Mouse (Mus musculus) left cerebral cortex, postnatal 4 days (tissue): ENCODE measurements around the gene Reln. TPM values are rescaled to one million over a fixed set of nuclear protein-coding genes. Genes with fewer than 3 reads are reported as not detected.
A peak's percentile ranks its signal among the peaks of the same experiment; 100 is the strongest.

ENCODE experiments used
- DNase-seq: peaks from one replicate; pipeline ENCODE4 v3.0.0-alpha.2; 2022
- intact Hi-C: fragments of 180-260 bp; cut with DNase I; formaldehyde crosslinking; loops from one replicate; pipeline ENCODE4 v1.15.1; 2025
- total RNA-seq, 2 experiments: library from RNA; stranded (reverse); gene quantifications; 2 replicates each; pipeline ENCODE4 v1.2.3; 2021

The Reln gene
- total RNA-seq, 2 experiments from 2014 or later = 170 to 177 TPM

GRCm38 (mm10) chr5:22027240-22027875 lies 317.1 kb downstream of the Reln start:
- intact Hi-C loops = no loop called here
- no peak for DNase-seq

GRCm38 (mm10) chr5:22025746-22026145 lies 318.8 kb downstream of the Reln start:
- intact Hi-C loops = no loop called here
- DNase-seq = peak; percentile 65

GRCm38 (mm10) chr5:22024108-22024507 lies 320.4 kb downstream of the Reln start:
- no peak for DNase-seq
- intact Hi-C loops = no loop called here

GRCm38 (mm10) chr5:22017896-22018295 lies 326.6 kb downstream of the Reln start:
- peak; percentile 31 for DNase-seq
- intact Hi-C loops = no loop called here

GRCm38 (mm10) chr5:22014459-22014858 lies 330.0 kb downstream of the Reln start:
- DNase-seq = no peak
- intact Hi-C loops = no loop called here

- no peak for DNase-seq
- intact Hi-C loops = no loop called here
These were observed 335.4 kb downstream of the Reln start for GRCm38 (mm10) chr5:22009142-22009541.

GRCm38 (mm10) chr5:22007304-22008059 lies 337.0 kb downstream of the Reln start:
- no peak for DNase-seq
- intact Hi-C loops = no loop called here

- intact Hi-C loops = no loop called here
- DNase-seq = no peak
These were observed 340.6 kb downstream of the Reln start for GRCm38 (mm10) chr5:22003858-22004257.

GRCm38 (mm10) chr5:21987711-21988110 lies 356.8 kb downstream of the Reln start:
- peak; percentile 15 for DNase-seq
- intact Hi-C loops = no loop called here

- DNase-seq = peak; percentile 56
- intact Hi-C loops = no loop called here
These were observed 358.2 kb downstream of the Reln start for GRCm38 (mm10) chr5:21986311-21986710.

- intact Hi-C loops = no loop called here
- DNase-seq = no peak
These were observed 361.4 kb downstream of the Reln start for GRCm38 (mm10) chr5:21983021-21983667.

GRCm38 (mm10) chr5:21981216-21981615 lies 363.3 kb downstream of the Reln start:
- DNase-seq = no peak
- intact Hi-C loops = no loop called here

GRCm38 (mm10) chr5:21980544-21980943 lies 364.0 kb downstream of the Reln start:
- intact Hi-C loops = no loop called here
- no peak for DNase-seq

- intact Hi-C loops = no loop called here
- DNase-seq = peak; percentile 43
These were observed 371.1 kb downstream of the Reln start for GRCm38 (mm10) chr5:21973266-21974010.

- intact Hi-C loops = no loop called here
- no peak for DNase-seq
These were observed 382.7 kb downstream of the Reln start for GRCm38 (mm10) chr5:21961796-21962195.

GRCm38 (mm10) chr5:21960151-21960550 lies 384.4 kb downstream of the Reln start:
- peak; percentile 52 for DNase-seq
- intact Hi-C loops = no loop called here

GRCm38 (mm10) chr5:21957586-21957985 lies 386.9 kb downstream of the Reln start:
- DNase-seq = no peak
- intact Hi-C loops = no loop called here

GRCm38 (mm10) chr5:21957061-21957460 lies 387.4 kb downstream of the Reln start:
- intact Hi-C loops = no loop called here
- no peak for DNase-seq

GRCm38 (mm10) chr5:21949507-21949897 lies 395.0 kb downstream of the Reln start:
- intact Hi-C loops = no loop called here
- DNase-seq = no peak

- intact Hi-C loops = no loop called here
- DNase-seq = peak; percentile 97
These were observed 395.6 kb downstream of the Reln start for GRCm38 (mm10) chr5:21948736-21949506.
